Mouse (Mus musculus) kidney, adult 18-20 months (tissue): ENCODE results near the gene Camta2.

ENCODE experiments used
- DNase-seq: peaks from one replicate; pipeline ENCODE4 v3.0.0; 2021

Camta2 gene

DNA sequence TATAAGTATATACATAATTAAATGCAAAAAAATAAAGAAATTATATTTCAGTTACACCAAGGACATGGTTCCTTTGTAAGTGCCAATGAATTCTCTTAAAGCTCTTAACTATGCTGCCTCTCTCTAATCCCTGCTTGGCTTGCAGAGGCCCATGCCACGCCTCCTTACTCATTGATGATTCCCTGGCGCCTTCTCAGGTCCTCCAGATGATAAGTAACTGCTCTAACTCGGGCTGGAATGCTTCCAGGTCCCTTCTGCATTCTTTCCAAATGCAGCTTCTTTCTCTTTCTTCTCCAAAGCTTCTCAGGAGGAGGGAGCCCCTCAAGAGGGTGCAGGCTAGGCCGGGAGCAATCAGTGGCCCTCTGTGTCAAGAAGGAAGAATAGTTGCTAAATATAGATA lies 1.7 kb upstream of the Camta2 start:
- peak; percentile 43 for DNase-seq

DNA sequence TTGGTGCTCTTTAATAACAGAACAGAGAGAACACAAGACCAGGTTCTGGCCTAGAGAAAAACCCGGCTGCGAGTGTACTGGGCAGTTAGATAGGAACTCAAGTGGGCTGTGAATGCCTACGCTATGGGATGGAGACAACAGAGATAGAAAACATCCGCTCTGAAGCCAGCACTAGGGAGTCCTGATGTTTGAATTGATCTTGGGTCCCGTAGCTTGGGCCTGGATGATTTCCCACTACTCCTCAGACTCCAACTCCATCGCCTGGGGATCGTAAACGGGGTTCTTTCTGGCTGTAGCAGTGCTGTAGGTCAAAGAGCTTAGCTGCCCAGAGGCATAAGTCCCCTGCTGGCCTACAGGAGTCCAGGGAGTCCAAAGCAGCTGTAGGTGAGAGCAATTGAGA lies 467 bp upstream of the Camta2 start:
- DNase-seq, result peak; percentile 25

DNA sequence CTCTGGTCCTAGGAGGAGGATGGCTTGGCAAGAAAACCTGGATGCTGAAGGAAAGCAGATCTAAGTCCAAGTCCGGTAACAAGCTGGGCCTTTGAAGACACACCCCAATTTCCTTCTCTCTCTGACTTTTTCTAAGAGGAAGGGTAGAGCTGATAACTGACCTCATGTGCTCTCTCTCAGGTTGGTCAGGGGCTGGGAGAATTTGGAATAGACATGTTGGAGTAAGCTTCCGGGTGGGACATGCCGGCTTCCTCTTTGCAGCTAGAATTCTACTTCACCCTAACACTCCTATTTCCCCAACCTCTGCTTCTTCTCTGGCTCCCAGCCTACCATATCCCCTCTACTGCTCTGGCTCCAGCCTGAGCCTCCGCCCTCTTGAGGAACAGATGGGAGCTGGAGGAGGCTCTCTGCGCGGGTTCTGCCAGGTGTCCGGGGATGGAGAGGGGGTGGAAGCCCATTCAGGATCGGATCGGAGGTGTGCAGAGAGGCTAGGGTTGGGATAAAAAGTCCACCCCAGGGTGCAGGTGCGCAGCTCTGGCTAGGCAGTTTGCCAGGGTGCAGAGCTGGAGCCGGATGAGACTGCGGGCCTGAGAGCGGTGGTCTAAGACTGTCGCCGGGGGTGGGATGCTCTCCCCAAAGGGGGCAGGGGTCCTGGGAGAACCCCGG lies 871 bp downstream of the Camta2 start:
- peak; percentile 49 for DNase-seq

DNA sequence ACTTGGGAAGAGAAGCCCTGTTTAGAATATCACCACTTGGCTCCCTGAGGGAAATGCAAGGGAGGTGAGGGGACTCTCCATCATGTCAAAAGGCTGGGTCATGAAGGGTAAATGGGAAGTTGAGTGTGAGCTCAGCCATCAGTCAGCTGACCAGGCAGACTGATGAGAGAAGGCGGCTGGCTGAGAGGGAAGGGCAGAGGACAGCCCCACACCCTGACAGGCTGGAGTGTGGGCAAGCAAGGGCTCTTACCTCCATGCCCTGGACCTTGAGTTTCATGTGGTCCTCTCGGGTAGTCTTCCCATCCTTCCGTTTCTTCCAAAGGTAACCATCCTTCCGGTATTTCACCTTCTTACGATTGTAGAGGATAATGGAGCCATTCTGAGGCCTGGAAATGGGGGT lies 4.3 kb downstream of the Camta2 start:
- DNase-seq, result no peak

DNA sequence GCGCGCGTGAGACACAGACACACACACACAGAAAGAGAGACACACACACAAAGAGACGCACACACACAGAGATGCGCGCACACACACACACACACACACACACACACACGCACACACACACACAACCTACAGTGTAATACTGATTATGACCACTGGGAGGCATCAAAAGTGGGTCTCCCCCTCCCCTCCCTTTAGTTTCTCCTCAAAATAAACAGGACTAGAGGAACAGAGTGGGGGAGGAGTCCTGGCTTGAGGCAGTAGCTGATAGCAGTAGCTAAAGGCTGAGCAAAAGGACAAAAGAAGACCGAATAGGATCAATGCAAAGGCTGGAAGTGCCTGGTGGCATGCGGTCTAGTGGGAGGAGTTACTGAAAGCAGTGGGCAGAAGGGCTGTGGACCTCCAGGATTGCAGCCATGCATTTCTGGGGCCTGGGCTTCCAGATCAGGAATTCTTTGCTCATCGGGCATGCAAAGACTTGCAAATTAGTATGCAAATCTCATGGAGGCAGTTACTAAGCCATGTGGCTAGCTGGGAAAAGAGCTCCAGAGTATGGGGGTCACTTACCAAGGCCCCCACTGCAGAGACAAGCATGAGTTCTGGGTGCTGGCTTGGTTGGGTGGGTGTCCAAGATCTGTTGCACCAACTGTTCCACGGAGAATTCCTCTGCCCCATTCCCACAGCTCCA lies 5.9 kb downstream of the Camta2 start:
- DNase-seq, result no peak

DNA sequence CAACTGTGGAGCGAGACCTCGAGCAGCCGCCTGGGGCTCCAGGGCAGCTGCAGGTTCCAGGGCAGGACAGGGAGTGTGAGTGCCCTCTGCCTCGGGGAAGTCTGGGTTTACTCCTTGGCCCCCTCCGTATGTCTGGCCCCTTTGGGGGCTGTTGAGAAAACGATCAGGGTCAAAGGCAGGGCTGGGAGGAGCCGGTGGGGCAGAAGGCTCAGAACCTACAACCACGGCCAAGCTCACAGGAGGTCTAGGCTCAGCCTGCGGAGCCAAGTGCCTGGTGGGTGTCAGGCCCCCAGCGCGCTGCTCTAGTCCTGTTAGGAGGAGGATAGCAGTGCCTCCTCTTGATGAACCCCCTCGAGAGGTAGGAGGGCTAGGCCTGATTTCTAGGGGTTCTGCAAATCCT lies 6.7 kb downstream of the Camta2 start:
- DNase-seq, result no peak

DNA sequence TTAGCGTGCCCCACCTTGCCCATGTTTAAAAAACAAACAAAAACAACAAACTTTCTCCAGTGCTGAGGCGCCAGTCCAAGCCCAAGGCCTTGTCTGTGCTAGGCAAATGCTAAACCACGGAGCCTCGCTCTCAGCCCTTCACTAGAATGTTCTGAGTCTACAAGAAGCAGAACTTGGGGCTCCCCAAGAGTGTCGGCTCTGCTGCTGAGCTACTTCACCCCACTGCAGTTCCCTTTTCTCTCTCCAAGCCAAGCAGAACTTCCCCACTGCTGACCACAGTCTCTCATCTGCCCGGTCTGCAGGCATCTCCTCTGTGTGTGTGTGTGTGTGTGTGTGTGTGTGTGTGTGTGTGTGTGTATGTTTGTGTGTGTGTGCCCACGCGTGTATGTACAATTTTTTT lies 8.0 kb downstream of the Camta2 start:
- DNase-seq, result no peak

DNA sequence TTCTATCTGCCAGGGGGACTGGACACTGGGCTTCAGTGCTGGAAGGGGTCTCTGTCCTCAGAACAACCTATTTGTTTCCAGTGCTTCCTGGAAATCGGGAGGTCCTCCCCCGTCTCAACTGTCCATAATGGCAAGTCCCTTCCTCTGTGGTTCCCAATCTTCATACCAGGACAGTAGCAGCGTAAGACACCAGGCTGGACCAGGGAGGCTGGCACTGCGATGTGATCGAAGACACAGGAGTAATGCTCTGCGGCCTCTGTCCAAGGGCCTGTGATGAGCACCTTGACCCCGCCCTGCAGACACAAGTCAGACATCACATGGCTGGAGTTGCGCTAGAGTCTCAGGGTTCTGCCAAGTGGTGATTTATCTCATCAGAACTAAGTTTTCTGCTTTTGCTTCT lies 8.5 kb downstream of the Camta2 start:
- DNase-seq, result no peak

DNA sequence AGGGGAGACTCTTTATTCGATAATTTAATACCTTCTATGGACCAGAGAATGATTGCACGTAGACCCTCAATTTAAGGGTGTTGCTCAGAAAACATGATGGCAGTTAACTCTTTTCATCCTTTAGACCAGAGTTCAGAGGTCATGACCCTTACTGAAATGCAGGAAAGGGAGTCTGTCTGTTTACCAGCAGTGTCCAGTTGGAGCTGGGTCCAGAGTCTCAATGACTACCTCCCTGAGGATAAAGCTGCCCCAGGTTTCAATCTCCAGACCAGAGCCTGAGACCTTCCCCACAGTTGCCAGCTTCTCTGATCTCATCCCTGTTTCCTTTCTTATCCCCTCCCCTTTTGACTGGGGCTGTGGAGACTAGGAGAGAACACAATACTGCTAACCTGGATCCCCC lies 9.3 kb downstream of the Camta2 start:
- no peak for DNase-seq

DNA sequence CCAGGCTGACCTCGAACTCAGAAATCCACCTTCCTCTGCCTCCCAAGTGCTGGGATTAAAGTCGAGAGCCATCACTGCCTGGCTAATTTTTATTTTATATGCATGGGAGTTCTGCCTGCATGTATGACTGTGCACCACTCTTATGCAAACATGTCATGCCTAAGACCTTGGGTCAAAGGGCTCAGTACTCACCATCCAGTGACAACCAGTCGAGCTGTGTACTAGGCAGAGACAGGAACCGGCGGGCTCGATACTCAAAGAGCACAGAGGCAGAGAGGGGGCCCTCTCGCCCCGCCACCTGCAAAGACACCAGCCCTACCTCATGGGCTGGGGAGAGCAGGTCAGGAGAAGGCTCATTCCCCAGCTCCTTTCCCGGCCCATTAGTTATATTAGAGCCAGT lies 9.8 kb downstream of the Camta2 start:
- no peak for DNase-seq

DNA sequence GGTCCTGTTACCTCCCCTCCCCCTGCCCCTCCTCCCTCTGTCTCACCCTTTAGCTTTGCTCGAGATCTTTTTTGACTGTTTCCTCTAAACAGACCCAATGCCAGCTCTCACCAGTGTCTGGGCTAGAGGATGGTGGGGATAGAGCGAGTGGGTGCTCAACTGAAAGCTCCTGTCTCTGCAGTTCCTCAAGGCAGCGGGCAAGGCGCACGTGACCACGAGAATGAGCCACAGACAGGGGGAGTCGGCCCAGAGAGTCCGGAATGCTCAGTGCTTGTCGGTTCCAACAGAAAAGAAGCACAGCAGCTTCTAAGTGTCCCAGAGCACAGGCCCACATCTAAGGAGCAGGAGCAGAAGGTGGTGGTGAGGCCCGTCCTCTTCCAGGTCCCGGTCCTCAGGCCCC lies 13.4 kb downstream of the Camta2 start:
- no peak for DNase-seq

DNA sequence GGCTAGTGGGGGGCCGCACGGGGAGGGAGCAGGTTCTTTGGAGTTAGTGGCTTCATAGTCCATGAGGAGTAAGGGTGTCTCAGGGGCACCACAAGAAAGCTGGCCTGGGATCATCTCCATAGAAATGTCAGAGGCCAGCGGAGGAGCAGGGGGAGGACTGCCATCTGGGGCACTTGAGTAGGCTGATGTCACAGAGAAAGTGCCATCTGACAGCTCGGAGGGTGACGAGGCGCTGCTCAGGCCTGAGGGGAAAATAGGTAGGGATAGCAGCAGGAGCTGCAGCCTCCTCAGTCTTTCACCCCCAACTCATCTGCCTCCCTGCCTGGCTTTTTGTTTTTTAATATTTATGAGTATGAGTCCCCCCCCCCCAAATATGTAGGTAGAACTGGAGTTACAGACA lies 13.9 kb downstream of the Camta2 start:
- no peak for DNase-seq

DNA sequence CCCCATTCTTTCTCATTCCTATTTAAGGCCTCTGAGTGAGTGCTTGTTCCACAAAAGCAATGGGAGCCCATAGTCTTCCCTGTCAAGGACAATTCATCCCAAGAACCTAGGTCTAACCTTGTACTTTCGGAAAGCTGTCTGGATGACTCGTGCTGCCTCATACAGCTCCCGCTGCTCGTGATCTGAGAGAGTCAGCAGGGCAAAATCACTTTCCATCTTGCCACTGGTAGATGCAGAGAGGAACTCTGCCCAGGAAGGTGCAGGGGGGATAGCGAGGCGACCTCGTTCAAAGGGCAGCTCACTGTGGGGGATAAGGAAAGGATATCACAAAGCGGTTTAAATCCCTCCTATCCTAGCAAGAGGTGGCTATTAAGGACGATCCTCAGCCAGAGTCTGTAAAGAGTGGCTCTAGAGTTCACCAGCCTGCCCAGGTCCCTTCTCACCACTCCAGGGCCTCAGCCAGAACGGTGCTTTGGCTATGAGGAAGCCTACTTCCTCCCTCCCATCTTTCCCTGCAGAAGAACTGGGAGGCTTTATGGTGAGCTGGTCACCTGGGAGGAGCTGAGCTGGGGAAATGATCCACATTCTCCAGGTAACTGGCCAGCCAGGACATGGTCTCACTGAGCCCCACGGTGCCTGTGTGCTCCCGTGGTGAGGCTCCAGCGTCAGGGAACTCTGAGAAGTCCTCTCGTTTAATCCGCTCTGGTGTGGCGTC lies 16.4 kb downstream of the Camta2 start:
- peak; percentile 19 for DNase-seq

DNA sequence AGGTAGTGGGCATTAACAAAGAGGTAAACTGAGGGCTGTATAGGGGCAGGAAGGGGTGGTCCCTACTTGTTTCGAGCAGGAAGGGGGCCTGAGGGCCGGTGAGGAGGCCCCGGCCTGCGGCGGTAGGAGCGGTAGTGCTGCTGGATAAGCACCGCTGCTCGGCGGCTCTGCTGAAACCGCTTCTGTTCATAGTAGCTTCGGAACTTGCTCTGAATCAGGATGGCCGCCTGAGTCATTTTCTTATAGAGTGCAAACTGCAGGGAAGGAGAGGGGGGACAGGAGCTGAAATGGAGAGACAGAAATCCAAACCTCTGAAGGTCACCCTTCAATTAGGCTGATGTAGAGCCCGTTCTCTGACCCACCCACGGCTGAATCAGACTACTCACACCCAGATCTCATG lies 17.4 kb downstream of the Camta2 start:
- DNase-seq, result peak; percentile 25

DNA sequence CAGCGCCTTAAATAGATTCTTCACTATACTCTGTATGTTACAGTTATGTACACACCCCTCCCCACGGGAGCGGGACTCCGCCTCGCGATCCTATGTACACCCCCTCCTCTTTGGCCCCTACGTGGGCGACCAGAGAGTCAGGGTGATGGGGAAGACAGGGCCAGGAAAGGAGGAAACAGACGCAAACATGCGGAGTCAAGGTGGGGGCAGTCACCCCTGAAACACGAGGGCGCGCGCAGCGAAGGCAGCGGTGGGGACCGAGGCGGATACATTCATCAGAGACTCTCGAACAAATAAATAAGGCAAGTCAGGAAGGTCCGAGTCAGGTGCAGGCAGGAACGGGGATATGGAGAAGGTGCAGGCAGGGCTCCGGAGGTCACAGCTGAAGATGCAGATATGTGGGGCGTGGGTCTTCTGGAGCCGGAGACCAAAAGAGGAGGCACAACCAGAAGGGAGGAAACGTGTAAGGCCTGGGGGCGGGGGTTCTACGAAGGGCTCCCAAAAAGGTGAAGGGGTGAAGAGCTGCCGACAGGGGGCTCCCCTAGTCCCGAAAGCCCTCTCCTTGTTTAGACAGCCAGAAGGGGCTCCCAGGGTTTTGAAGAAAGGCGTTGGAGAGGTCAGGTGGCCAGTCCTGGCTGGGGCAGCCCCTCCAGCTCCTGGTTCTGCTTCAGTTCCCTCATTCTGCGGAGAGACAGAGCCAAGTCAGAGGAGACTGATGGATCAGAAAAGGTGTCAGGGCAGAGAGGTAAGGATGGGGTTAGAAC lies 18.1 kb downstream of the Camta2 start:
- DNase-seq, result peak; percentile 74

DNA sequence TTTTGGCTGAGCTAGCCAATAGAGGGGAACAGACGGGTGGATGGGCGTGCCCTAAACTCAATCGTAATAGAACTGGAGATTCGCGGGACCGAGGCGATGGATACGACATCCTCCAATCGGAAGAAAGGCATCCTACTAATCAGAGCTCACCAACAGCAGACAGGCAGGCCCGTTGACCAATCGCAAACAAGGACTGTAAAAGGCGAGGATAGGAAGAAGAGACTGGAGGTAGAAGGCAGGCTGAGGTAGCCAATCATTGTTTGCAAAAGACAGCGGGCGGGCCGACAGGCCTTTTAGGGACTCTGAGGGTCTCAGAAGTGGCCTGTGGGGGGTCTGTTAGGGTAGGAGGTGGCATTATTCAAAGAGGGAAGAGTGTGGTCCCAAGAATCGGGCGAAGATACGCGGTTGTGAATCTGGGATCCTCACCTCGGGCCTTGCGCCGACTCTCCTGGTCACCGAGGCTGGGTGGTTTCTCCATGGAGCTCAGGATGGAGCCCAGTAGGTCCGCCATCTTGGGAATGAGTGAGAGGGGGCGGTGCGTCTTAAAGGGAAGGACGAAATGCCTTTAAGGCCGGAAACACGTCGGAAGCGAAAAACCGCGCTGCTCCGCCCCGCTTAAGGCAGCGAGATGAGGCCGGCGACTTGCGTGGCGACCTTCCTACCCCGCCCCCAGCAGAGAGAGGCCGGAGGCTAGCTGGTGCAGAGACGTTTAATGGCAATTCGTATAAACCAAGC lies 19.0 kb downstream of the Camta2 start, which contains the start of gene Spag7:
Spag7 (minus strand) TSS at position 646 of the 735 bp plus-strand sequence.
- peak; percentile 98 for DNase-seq

DNA sequence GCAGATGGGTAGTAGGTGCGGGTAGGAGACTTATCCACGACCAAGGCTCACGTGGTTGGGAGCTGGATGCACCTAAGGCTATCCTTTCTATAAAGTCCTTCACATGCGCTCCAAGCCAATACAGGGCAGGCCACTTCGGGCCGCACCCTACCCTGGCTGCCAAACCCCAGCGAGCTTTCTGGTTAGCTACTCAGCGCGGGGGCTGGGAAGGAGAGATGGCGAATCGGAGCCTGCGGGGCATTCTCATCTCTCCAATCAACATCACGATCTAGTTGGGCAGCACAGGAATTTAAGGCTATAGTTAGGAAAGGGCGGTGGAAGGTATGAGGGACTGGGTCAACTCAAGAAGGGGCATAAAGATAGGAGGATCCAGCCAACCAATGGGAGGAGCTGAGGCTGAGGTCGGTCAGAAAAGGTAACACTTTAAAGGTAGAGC lies 19.6 kb downstream of the Camta2 start:
- DNase-seq, result no peak

DNA sequence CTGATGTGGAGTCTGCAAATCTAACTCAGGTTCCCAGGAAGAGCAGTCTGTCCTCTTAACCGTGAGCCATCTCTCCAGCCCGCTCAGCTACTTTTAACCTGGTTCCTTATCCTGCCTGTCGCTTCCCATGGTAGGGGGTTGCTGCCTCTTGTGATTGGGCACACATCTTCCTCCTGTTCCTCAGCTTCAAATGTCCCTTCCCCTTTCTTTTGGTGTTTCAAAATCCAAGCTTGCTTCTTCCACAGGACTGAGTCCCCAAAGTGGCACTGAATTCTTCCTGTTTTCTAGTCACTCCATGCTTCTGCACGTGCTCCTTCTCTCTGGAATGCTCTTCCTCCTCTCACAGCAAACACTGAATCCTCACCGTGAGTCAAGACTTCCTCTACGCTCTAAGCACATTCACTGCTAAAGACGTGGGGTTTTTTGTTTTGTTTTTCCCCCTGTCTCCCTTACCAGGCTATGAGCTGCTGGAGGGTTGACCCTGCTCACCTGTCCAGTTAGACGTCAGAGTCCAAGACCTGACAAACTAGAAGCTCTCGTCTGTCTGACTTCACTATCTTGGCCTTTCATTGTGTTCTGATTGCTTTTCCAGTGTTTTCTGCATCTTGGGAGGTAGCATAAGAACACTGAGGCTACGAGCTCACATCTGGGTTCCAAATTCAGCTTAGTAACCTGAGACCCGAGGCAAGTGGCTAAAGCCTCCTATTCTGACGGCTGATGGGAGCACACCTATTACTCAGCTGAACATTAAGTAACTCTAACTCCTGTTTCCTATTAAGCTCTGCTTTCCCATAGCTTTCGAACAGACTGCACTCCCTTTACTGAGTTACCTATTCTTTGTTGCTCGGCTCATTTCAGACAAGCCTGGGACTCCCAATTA lies 20.4 kb downstream of the Camta2 start:
- no peak for DNase-seq

DNA sequence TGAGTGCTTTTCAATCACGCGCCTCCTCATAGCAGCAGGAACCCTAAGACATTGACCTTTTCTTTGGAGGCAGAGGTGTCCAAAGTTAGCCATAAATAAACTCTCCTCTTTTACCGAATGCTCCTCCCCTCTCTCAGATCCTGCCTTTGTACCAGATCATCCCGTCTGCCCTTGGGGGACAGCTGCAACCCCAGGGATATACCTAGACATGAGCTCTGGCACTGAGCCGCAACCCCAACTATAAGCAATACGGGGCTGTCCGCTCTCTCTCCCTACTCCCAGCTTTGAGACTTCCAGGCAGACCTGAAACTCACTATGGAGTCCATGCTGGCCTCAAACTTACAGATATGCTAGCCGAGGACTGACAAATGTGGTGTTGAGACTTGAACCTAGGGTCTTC lies 21.2 kb downstream of the Camta2 start:
- DNase-seq, result no peak

DNA sequence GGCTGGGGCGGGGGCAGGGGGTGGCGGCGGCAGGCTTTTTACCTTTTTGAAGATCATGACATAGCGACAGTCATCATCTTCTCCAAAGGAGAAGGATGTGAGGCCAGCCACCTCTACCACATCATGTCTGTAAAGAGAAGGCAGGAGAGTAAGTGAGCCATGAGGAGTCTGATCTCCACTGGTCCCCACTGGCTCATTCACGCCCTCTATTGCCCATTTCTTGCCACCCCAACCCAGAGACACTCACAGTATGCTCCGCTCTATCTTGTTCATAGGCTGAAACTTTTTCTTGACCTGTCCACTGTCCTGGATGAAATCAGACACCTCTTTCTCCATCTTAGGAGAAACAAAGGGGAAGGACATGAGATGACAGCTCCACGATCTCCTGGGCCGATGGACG lies 23.2 kb downstream of the Camta2 start:
- no peak for DNase-seq

DNA sequence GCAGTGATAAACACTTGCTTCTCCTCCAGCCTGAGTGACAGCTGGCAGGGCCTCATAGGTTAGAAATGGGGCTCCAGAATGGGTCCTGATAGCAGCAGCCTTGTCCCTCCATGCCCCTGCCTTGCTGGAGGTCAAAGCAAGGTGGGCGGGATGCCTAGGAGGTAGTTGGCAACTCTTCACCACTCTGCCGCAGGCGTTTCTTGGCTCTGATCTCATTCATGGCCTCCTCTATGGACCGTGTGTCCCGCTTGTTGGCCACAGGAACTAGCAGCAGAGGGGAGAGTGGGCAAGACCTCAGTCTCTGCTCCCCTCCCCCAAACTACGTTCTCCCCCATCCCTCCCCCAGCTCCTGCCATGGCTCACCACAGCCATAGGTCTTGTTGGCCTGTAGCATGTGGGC lies 23.9 kb downstream of the Camta2 start:
- no peak for DNase-seq

DNA sequence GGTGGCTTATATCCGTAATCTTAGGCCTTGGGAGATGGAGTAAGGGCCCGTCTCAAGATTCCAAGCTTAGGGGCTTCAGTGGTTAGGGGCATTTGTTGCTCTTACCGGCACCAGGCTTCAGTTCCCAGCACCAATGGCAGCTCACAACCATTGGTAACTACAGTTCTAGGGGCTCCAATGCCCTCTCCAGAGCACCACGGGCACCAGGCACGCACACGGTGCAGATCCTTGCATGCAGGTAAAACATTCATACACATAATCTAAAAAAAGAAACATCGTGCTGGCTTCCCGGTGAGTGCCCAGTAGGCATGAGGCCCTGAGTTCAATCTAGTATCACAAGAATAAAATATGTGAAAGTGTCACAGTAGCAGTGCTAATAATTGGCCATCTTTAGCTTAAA lies 24.8 kb downstream of the Camta2 start:
- DNase-seq, result no peak
